Mouse (Mus musculus) heart, embryonic 12.5 days (tissue): ENCODE measurements around the gene Fance. TPM values are rescaled to one million over a fixed set of nuclear protein-coding genes. Genes with fewer than 3 reads are reported as not detected.
"Not testable (repeated sequence)": the region's sequence is repeated elsewhere in the genome, so short reads cannot be mapped to it uniquely, and the experiment has no call there.

Experiments used
- ATAC-seq: fragments of 200-750 bp; cut with Nextera tagmentation; 2 replicates; pipeline ENCODE4 v1.8.0; 2017; ENCODE audit warnings: moderate TSS enrichment, moderate library complexity; ENCODE audit not compliant: insufficient number of reproducible peaks, low FRiP score
- H3K27ac ChIP-seq: fragments of 300-500 bp; sonication (generic); 2 replicates; pipeline ENCODE4 v1.5.1; 2016; ENCODE audit warnings: mild to moderate bottlenecking, moderate library complexity; ENCODE audit not compliant: poor library complexity, severe bottlenecking
- H3K27me3 ChIP-seq: fragments of 300-500 bp; sonication (generic); replicated peaks from 2 replicates; pipeline ENCODE4 v1.6.1; 2016; ENCODE audit warnings: mild to moderate bottlenecking, moderate library complexity
- H3K36me3 ChIP-seq: fragments of 300-500 bp; sonication (generic); 2 replicates; pipeline ENCODE4 v1.6.1; 2016; ENCODE audit warnings: mild to moderate bottlenecking, moderate library complexity
- H3K4me1 ChIP-seq: fragments of 300-500 bp; sonication (generic); replicated peaks from 2 replicates; pipeline ENCODE4 v1.6.1; 2016; ENCODE audit warnings: mild to moderate bottlenecking
- H3K4me2 ChIP-seq: fragments of 300-500 bp; sonication (generic); 2 replicates; pipeline ENCODE4 v1.6.1; 2016; ENCODE audit warnings: mild to moderate bottlenecking, moderate library complexity
- H3K4me3 ChIP-seq: fragments of 300-500 bp; sonication (generic); 2 replicates; pipeline ENCODE4 v1.5.1; 2016; ENCODE audit warnings: mild to moderate bottlenecking
- H3K9ac ChIP-seq: fragments of 300-500 bp; sonication (generic); 2 replicates; pipeline ENCODE4 v1.6.1; 2016; ENCODE audit warnings: mild to moderate bottlenecking, moderate library complexity
- H3K9me3 ChIP-seq: fragments of 300-500 bp; sonication (generic); replicated peaks from 2 replicates; pipeline ENCODE4 v1.6.1; 2016; ENCODE audit warnings: mild to moderate bottlenecking, moderate library complexity
- WGBS: fragments of 180-500 bp; shearing (Covaris S2); methylation state at CpG from one replicate; pipeline ENCODE4 v1.1.7; 2016; 5-methylcytosine and 5-hydroxymethylcytosine counted together
- polyA plus RNA-seq: library from polyadenylated mRNA; unstranded; fragments of >200 nt; fragmentation: Nextera tagmentation; extraction: Ambion mirVana; gene quantifications from 2 replicates; pipeline ENCODE4 v1.2.1, GENCODE M21; 2016

Gene Fance
- polyA plus RNA-seq, 1 experiment from 2014 or later, result 23.0 TPM

- Histone ChIP-seq H3K9me3 (no peaks in the 10 kb centered on the region), H3K4me2 (no peak overlapping the region), H3K36me3 (peaks cover 57% of the 10 kb centered on the region), H3K4me1 (peaks cover 31% of the 10 kb centered on the region), H3K9ac (peak overlapping the region; percentile 72; the same call in 1 of the 2 replicates), H3K27me3 (no peaks in the 10 kb centered on the region), H3K4me3 (no peak overlapping the region), H3K27ac (no peak overlapping the region)
- WGBS, result 89% methylated on average over 3 of the region's 3 CpGs
- ATAC-seq, result no peak
Measured at GRCm38 (mm10) chr17:28326951-28327350, 13.6 kb downstream of the Fance start.

- peak; percentile 54 for ATAC-seq
- Histone ChIP-seq H3K4me1 (peaks cover 39% of the 10 kb centered on the region), H3K4me3 (peak overlapping the region; percentile 98), H3K27ac (peak overlapping the region; percentile 94), H3K36me3 (peaks cover 57% of the 10 kb centered on the region), H3K4me2 (peak overlapping the region; percentile 83), H3K27me3 (no peaks in the 10 kb centered on the region), H3K9me3 (no peaks in the 10 kb centered on the region), H3K9ac (peak overlapping the region; percentile 72)
- 9% methylated on average over 22 of the region's 22 CpGs for WGBS
Measured at GRCm38 (mm10) chr17:28327673-28328325, 14.5 kb downstream of the Fance start.

GRCm38 (mm10) chr17:28328366-28328928 lies 15.1 kb downstream of the Fance start, which contains the start of gene Rpl10a:
Rpl10a (plus strand) TSS chr17:28328471.
- WGBS, result under 1% methylated on average over 66 of the region's 67 CpGs
- peak within 1 kb of the TSS; percentile 94 for H3K27ac ChIP-seq

DNA sequence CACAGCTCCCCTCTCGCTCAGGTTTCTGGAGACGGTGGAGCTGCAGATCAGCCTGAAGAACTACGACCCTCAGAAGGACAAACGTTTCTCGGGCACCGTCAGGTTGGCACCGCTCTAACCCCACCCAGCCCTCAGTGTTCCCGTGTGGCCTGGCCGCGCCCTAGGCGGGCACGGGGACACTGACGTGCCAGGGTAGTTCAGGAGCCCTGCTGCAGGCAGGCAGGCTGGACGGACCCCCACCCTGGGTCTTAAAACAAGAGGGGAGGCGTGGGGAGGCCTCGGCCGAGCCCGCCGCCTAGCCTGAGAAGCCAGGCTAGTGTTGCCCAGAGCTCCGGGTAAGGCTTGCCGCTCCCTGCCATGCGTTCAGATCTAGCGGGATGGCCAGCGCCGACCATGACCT lies 15.6 kb downstream of the Fance start:
- peaks cover 50% of the 10 kb centered on the region for H3K4me1 ChIP-seq

More at GRCm38 (mm10) chr17:28328366-28328928, 15.1 kb downstream of the Fance start, which contains the start of gene Rpl10a:
- ATAC-seq, result peak; percentile 88
- H3K27me3 ChIP-seq, result no peaks in the 10 kb centered on the region
- peaks cover 46% of the 10 kb centered on the region for H3K4me1 ChIP-seq
- peaks cover 63% of the 10 kb centered on the region for H3K36me3 ChIP-seq
- no peaks in the 10 kb centered on the region for H3K9me3 ChIP-seq
- H3K4me3 ChIP-seq, result peak within 1 kb of the TSS; percentile 98
- peak within 1 kb of the TSS; percentile 83 for H3K4me2 ChIP-seq
- peak within 1 kb of the TSS; percentile 100 for H3K9ac ChIP-seq

GRCm38 (mm10) chr17:28329503-28330231 lies 16.3 kb downstream of the Fance start:
- ATAC-seq, result no peak
- Histone ChIP-seq H3K27me3 (no peaks in the 10 kb centered on the region), H3K9me3 (no peaks in the 10 kb centered on the region), H3K4me2 (peak overlapping the region; percentile 83), H3K9ac (peak overlapping the region; percentile 100), H3K36me3 (peaks cover 55% of the 10 kb centered on the region), H3K27ac (peak overlapping the region; percentile 94), H3K4me1 (peaks cover 54% of the 10 kb centered on the region), H3K4me3 (peak overlapping the region; percentile 98)
- WGBS, result 6% methylated on average over 4 of the region's 4 CpGs

More for the DNA sequence above, 15.6 kb downstream of the Fance start:
- peak overlapping the region; percentile 94 for H3K27ac ChIP-seq
- H3K9me3 ChIP-seq, result no peaks in the 10 kb centered on the region
- H3K9ac ChIP-seq, result peak overlapping the region; percentile 100
- peak; percentile 12 for ATAC-seq
- peak overlapping the region; percentile 98 for H3K4me3 ChIP-seq
- peak overlapping the region; percentile 83 for H3K4me2 ChIP-seq
- peaks cover 62% of the 10 kb centered on the region for H3K36me3 ChIP-seq
- H3K27me3 ChIP-seq, result no peaks in the 10 kb centered on the region
- WGBS, result under 1% methylated on average over 25 of the region's 25 CpGs

- peak overlapping the region; percentile 100 for H3K9ac ChIP-seq
- H3K4me3 ChIP-seq, result peak overlapping the region; percentile 98
- 51% methylated on average over 2 of the region's 2 CpGs for WGBS
- no peak overlapping the region for H3K27ac ChIP-seq
- no peaks in the 10 kb centered on the region for H3K27me3 ChIP-seq
- peaks cover 58% of the 10 kb centered on the region for H3K36me3 ChIP-seq
- no peaks in the 10 kb centered on the region for H3K9me3 ChIP-seq
- H3K4me2 ChIP-seq, result peak overlapping the region; percentile 83
- no peak for ATAC-seq
- peaks cover 56% of the 10 kb centered on the region for H3K4me1 ChIP-seq
Measured at GRCm38 (mm10) chr17:28330232-28330546, 16.9 kb downstream of the Fance start.

DNA sequence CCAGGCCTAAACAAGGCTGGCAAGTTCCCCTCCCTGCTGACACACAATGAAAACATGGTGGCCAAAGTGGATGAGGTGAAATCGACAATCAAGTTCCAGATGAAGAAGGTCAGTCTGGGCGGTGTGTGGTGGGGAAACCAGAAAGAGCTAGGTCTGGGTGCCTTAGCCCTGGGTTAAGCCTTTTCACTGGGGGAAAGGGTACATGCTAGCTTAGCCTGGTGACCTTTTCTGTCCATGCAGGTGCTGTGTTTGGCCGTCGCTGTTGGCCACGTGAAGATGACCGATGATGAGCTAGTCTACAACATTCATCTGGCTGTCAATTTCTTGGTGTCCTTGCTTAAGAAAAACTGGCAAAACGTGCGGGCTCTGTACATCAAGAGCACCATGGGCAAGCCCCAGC lies 17.3 kb downstream of the Fance start:
- H3K9me3 ChIP-seq, ATAC-seq, H3K4me3 ChIP-seq, H3K27me3 ChIP-seq, H3K27ac ChIP-seq, H3K9ac ChIP-seq: not testable (repeated sequence)
- peaks cover 61% of the 10 kb centered on the region for H3K36me3 ChIP-seq
- H3K4me1 ChIP-seq, result peaks cover 56% of the 10 kb centered on the region
- peak overlapping the region; percentile 30; the same call in 1 of the 2 replicates for H3K4me2 ChIP-seq
- 68% methylated on average over 8 of the region's 8 CpGs for WGBS

- no peak for ATAC-seq
- 0 out of 2 replicates have a peak overlapping the region, but pooled peaks have one; percentile 15 for H3K9ac ChIP-seq
- no peak overlapping the region for H3K4me3 ChIP-seq
- 32% methylated on average over 7 of the region's 7 CpGs for WGBS
- peaks cover 56% of the 10 kb centered on the region for H3K4me1 ChIP-seq
- peak overlapping the region; percentile 48; the same call in 1 of the 2 replicates for H3K27ac ChIP-seq
- H3K9me3 ChIP-seq, result no peaks in the 10 kb centered on the region
- H3K4me2 ChIP-seq, result no peak overlapping the region
- no peaks in the 10 kb centered on the region for H3K27me3 ChIP-seq
- H3K36me3 ChIP-seq, result peaks cover 59% of the 10 kb centered on the region
Measured at GRCm38 (mm10) chr17:28331241-28332112, 18.2 kb downstream of the Fance start.

GRCm38 (mm10) chr17:28332113-28332914 lies 19.0 kb downstream of the Fance start:
- peak overlapping the region; percentile 22; the same call in 1 of the 2 replicates for H3K4me2 ChIP-seq
- no peaks in the 10 kb centered on the region for H3K9me3 ChIP-seq
- H3K4me3 ChIP-seq, result no peak overlapping the region
- H3K4me1 ChIP-seq, result peaks cover 54% of the 10 kb centered on the region
- peak overlapping the region; percentile 48; the same call in 1 of the 2 replicates for H3K27ac ChIP-seq
- ATAC-seq, result no peak
- peak overlapping the region; percentile 49 for H3K9ac ChIP-seq
- no peaks in the 10 kb centered on the region for H3K27me3 ChIP-seq
- 55% methylated on average over 13 of the region's 13 CpGs for WGBS
- peaks cover 61% of the 10 kb centered on the region for H3K36me3 ChIP-seq
